Mouse (Mus musculus) kidney, postnatal 25 days (tissue): ENCODE data around the gene Atp5e.

Source experiments
- DNase-seq, 2 experiments: peaks; one replicate each; pipeline ENCODE4 v3.0.0; 2021; ENCODE audit warnings: mixed read lengths in 2 of 2

Atp5e gene

DNA sequence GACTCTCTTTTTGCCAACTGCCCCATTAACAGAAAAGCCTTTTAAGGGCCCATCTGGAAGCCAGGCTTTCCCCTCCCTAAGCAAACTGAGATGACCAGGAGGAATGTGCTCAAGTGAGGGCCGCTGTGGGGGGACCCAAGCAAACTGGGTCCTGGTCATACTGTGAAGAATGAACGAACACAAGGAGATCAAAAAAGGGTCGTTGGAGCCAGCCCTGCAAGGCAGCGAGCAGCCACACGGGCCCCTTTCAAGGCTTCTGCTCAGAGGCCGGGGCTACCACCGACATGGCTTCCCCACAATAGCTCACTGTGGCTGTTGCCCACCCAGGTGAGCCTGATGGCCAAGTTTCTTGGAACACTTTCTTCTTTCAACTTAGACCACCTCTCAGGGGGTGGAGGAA, 17.4 kb downstream of the Atp5e start:
- peak in 1 of 2 experiments; percentile 19 for DNase-seq

DNA sequence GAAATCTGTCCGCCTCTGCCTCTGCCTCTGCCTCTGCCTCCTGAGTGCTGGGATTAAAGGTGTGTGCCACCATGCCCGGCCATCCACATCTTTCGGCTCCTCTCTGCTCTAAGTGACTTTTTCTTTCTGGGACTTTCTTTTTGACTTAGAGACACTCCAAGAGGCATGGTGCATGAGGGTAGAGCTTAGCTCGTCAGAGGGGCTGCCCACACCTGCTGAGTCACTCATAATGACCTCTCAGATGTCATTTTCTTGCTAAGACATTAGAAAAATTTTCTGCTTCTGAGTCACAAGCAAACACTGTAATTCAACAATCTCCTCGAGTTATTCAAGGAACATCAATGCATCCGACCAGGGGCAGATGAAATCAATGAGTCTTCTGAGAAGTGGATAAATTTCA, 18.9 kb downstream of the Atp5e start:
- DNase-seq = no peak

DNA sequence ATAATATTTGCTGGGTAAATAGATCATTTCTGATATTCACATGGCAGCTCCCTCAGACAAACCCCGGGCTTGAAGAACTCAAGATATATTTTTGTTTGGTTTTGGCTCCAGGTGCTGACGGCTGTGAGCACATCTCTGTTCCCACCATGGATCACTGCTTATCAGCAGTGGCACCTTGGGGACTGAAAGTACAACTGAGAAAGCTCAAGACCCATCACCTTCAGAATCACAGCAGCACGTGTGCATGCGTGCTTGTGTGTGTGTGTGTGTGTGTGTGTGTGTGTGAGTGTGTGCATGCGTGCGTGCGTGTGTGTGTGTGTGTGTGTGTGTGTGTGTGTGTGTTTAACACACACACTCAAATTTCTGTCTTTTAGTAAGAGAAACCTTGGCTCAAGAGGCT, 19.5 kb downstream of the Atp5e start:
- no peak for DNase-seq

GRCm38 (mm10) chr2:174443046-174443445, 20.9 kb downstream of the Atp5e start:
- peak in 1 of 2 experiments; percentile 16 for DNase-seq

GRCm38 (mm10) chr2:174442460-174442859, 21.4 kb downstream of the Atp5e start:
- peak in 1 of 2 experiments; percentile 36 for DNase-seq

DNA sequence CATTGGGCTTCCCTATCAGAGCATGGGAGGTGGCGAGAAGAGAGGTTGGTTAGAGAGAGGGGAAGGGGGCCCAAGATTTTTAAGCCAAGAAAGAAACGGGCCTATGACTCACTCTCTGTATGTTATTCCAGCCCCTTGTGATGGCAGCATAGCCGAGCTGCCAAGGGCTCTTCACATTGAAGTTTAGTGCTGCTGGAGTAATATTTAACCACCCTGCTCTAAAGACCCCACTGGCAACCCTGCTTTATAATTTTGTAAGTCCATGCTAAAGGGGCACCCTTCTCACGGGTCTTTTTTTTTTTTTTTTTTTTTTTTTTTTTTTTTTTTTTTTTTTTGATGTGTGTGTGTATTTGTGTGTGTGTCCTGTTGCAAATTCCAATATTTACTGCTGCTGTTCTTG, 22.0 kb downstream of the Atp5e start:
- DNase-seq = no peak

DNA sequence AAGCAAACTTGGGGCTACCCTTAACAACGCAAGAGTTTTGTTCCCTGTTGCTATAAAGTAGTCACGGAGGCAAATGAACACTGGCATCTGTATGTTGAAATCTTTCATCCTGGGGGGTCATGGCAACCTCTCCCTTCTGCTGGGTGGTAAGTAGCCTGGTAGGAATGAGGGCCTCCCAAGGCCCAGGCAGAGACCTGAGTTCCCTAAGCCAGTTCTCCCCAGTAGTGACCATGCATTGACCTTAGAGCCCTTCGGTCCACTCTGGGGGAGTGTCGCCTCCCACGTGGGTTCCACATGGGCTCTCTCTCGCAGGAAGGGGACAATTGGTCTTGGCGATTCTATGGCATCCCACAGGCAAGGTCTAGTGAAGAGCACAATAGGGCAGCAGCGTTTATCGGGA, 23.9 kb downstream of the Atp5e start:
- peak in 1 of 2 experiments; percentile 17 for DNase-seq

GRCm38 (mm10) chr2:174439450-174439838, 24.5 kb downstream of the Atp5e start:
- peak in 1 of 2 experiments; percentile 27 for DNase-seq

DNA sequence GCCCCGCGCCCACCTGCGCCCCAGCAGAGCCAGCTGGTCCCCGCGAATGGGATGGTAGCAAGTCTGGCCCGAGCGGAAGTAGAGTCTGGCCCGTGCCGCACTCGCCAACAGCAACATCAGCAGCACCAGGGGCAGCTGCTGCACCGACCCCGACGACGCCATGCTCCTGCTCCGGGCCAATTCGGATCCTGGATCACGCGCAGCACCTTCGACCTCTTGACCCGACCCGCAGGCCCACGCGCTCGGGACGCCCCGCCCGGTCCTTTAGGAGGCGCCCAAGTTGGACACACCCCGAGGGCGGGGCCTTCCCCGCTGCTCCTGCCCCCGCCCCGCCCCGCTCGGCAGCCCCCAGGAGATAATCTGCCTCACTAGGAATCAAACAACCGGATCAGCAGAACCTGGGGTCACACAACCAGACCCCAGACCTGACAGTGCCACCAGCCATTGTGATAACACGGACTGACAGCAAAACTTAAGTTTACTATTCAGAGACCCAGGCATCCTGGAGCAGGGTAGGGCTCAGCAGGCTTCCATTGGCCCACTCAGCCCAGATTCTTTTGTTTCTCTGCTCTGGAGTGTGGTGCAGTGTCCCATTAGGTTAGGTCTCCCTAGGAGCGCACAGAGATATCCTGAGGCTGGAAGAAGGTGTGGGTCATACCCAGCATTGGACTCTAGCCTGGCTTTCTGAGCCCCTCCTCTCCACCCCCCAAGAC, 25.0 kb downstream of the Atp5e start, which contains the start of gene Ctsz:
Gene Ctsz, minus strand, starts transcription at position 303 of the 713 bp plus-strand sequence.
- DNase-seq = peak; percentile 82 to 90

- no peak for DNase-seq
These were observed 25.7 kb downstream of the Atp5e start for GRCm38 (mm10) chr2:174438181-174438580.

GRCm38 (mm10) chr2:174437697-174437982, 26.3 kb downstream of the Atp5e start:
- DNase-seq = no peak

DNA sequence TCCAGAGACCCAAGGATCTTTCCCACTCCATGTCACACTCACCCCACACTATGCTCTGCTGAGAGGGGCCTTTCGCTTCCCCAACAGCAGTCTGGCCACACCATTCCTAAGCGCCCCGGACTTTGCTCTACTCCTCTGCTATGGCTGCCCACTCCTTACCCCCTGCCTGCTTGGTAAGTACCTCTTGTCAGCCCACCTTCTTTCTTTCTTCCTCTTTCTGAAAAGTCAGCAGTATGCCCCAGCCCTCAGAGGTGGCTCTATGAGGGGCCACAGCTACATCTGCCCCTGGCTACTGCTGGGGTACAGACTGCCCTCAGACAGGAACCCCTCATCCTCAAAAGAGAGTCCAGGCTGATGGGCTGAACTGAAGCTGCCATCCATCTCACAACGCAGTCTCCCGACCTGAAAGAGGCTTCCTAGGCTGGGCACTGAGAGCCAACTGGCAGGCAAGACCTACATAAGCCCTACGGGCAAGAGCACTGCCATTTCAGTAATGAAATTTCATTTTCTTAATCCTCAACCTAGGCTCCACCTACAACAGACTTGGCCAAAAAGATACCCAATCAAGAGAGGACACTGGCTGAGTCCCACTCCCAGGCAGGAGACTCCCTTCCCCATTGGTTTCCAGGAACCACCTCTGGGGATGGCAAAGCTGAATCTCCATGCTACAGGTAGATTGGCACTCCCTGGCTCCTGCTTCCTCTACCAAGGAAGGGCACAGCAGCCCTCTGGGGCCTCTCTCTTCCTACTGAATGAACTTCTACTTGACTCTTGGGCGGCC, 26.8 kb downstream of the Atp5e start:
- no peak for DNase-seq

DNA sequence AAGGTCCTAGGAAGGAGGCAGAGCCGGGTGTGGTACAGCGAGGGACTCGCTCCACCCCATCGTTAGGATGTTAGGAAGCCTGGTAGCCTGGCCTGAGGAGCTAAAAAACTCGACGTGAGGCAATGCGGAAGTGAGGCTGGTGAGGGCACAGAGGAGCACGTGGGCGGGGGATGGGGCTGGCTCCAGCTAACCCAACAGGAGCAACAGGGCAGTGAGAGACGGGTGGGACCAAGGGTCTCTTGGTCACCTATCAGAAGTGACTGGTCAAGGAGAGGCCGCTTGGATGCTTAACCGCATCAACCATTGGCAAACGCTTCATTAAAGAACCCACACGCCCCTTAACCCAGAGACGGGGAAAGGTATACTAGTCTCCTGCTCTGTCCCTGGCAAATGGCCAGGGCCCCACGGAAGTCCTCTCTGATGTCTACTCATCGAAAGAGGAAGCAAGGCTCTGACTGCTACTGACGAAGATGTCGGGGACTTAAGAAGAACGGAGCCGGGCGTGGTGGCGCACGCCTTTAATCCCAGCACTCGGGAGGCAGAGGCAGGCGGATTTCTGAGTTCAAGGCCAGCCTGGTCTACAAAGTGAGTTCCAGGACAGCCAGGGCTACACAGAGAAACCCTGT, 27.7 kb downstream of the Atp5e start:
- no peak for DNase-seq

DNA sequence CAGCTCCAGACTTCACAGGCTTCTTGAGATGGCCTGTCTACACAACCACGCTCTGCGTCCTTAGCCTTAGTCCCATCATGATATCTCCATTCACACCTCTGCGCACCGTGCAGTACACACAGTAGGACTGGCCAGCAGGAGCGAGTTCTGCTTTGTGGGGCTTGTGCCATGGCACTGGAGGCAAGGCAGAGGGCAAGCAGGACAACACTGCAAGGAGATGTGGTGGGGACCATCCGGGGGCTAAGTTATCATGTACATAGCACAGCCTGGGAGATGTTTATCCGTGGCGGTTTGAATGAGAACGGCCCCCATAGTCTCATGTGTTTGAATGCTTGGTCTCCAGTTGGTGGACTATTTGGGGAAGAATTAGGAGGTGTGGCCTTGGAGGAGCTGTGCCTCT, 29.0 kb downstream of the Atp5e start:
- no peak for DNase-seq

DNA sequence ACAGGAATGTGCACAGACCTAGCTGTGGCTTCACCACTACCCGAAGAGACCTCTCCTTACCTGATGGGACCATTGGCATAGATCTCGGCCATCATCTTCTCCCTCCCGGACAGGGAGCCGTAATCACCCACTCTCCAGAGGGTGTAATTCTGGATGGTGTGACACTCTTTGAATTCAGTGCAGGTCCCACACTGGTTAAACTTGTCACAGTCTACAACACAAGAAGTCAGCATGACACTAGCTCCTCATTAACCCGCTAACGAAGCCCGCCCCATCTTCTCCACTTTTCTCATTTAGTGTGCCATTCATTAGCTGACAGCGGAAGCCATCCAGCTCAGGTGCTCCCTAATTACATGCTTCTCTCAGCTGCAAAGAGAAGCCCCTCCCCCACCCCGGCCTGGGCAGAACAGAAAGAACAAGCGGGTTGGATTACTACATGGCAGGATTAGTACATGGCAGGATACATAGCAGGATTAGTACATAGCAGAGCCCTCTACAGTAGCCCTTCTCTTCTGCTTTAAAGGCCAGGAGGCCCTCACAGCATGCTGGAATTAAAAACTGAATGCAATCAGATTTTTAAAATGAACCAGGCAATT, 34.8 kb downstream of the Atp5e start:
- no peak for DNase-seq

- peak; percentile 36 to 68 for DNase-seq
These were observed 35.6 kb downstream of the Atp5e start for GRCm38 (mm10) chr2:174428076-174428835.

- no peak for DNase-seq
These were observed 37.0 kb downstream of the Atp5e start for GRCm38 (mm10) chr2:174426856-174427255.

- DNase-seq = no peak
These were observed 39.4 kb downstream of the Atp5e start for GRCm38 (mm10) chr2:174424301-174425085.

- DNase-seq = no peak
These were observed 42.8 kb downstream of the Atp5e start for GRCm38 (mm10) chr2:174421107-174421506.

DNA sequence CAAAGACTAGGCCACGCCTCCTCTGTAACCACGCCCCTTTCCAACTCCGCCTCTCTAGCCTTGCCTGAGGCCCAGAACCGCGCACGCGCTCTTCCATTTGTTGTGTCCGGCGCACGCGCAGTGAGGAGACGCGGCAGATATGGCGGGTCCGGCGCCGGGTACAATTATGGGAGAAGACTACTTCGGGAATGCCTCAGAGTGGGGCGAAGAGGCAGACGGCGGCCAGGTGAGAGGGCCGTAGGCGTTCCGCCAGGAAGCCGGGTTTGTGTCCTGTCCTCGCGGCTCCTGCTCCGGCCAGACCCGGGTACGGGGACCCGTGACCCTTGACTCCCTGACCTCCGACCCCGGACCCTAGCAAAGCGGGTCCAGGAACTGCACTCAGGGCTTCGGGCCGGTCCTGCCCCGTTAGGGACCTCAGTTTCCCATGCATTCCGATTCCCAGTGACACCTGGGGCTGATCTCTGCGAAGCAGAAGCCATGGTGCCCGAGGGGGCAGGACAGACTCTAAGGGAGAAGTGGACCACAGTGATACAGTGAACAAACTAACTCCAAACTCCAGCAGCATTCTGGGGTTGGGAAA, 48.1 kb downstream of the Atp5e start, which contains the start of gene Nelfcd:
Gene Nelfcd, plus strand, starts transcription at position 74 of the 580 bp plus-strand sequence.
- peak; percentile 96 for DNase-seq

GRCm38 (mm10) chr2:174415001-174415730, 48.7 kb downstream of the Atp5e start:
- no peak for DNase-seq
